Mouse (Mus musculus) liver, postnatal 0 days (tissue): ENCODE results near the gene Fam213a. TPM values are rescaled to one million over a fixed set of nuclear protein-coding genes. Genes with fewer than 3 reads are reported as not detected.
A peak's percentile ranks its signal among the peaks of the same experiment; 100 is the strongest.

Source experiments
- ATAC-seq: fragments of 200-750 bp; cut with Nextera tagmentation; 2 replicates; pipeline ENCODE4 v1.8.0; 2017; ENCODE audit warnings: mild to moderate bottlenecking, moderate library complexity
- DNase-seq: peaks from one replicate; pipeline ENCODE4 v3.0.0-alpha.2; 2016
- H3K27ac ChIP-seq: fragments of 300-500 bp; sonication (generic); 2 replicates; pipeline ENCODE4 v1.5.1; 2014; ENCODE audit warnings: antibody characterized with exemption, moderate library complexity, mild to moderate bottlenecking, low read depth
- H3K27me3 ChIP-seq: fragments of 300-500 bp; sonication (generic); 2 replicates; pipeline ENCODE4 v1.6.1; 2014; ENCODE audit warnings: low read length, control low read depth, mixed read lengths; ENCODE audit not compliant: insufficient read depth
- H3K36me3 ChIP-seq: fragments of 300-500 bp; sonication (generic); replicated peaks from 2 replicates; pipeline ENCODE4 v1.6.1; 2014; ENCODE audit warnings: mild to moderate bottlenecking, control low read depth, low read length, moderate library complexity, mixed read lengths; ENCODE audit not compliant: insufficient read depth
- H3K4me1 ChIP-seq: fragments of 300-500 bp; sonication (generic); 2 replicates; pipeline ENCODE4 v1.6.1; 2014; ENCODE audit warnings: antibody characterized with exemption, mild to moderate bottlenecking, control low read depth; ENCODE audit not compliant: insufficient read depth
- H3K4me2 ChIP-seq: fragments of 300-500 bp; sonication (generic); 2 replicates; pipeline ENCODE4 v1.6.1; 2014; ENCODE audit warnings: low read depth, mild to moderate bottlenecking, low read length, moderate library complexity, mixed read lengths
- H3K4me3 ChIP-seq: fragments of 300-500 bp; sonication (generic); 2 replicates; pipeline ENCODE4 v1.5.1; 2014; ENCODE audit warnings: low read depth, low read length
- H3K9ac ChIP-seq: fragments of 300-500 bp; sonication (generic); replicated peaks from 2 replicates; pipeline ENCODE4 v1.6.1; 2014; ENCODE audit warnings: mild to moderate bottlenecking, moderate library complexity
- H3K9me3 ChIP-seq: fragments of 300-500 bp; sonication (generic); 2 replicates; pipeline ENCODE4 v1.6.1; 2016; ENCODE audit warnings: mild to moderate bottlenecking, control low read depth, low read length, mixed read lengths
- CTCF ChIP-seq: sonication (generic); IDR thresholded peaks from 2 replicates; pipeline ENCODE4 v1.5.1; 2016; ENCODE audit warnings: antibody characterized with exemption, low read depth
- EP300 ChIP-seq: IDR thresholded peaks from 2 replicates; pipeline ENCODE4 v1.6.1; 2016; ENCODE audit warnings: antibody characterized with exemption, low read depth, mild to moderate bottlenecking
- WGBS: fragments of 180-500 bp; shearing (Covaris S2); extraction: QIAGEN DNeasy Blood & Tissue Kit; methylation state at CpG from one replicate; pipeline ENCODE4 v1.1.7; 2014; ENCODE audit not compliant: insufficient replicate concordance; 5-methylcytosine and 5-hydroxymethylcytosine counted together
- polyA plus RNA-seq: library from polyadenylated mRNA; unstranded; fragments of >200 nt; fragmentation: Nextera tagmentation; extraction: Ambion mirVana; gene quantifications from 2 replicates; pipeline ENCODE4 v1.2.1, GENCODE M21; 2015

The Fam213a gene
- polyA plus RNA-seq, 1 experiment from 2014 or later, result 85.0 TPM

GRCm38 (mm10) chr14:40965507-40966356, 47.9 kb downstream of the Fam213a start:
- no peaks in the 10 kb centered on the region for H3K27me3 ChIP-seq
- TF ChIP-seq CTCF (no peak), EP300 (no peak)
- H3K4me3 ChIP-seq, result peak overlapping the region; percentile 93
- no peak for ATAC-seq
- H3K9ac ChIP-seq, result peak overlapping the region; percentile 99
- peak; percentile 42 for DNase-seq
- H3K9me3 ChIP-seq, result no peaks in the 10 kb centered on the region
- WGBS, result under 1% methylated on average over 15 of the region's 15 CpGs
- H3K4me1 ChIP-seq, result peaks cover 53% of the 10 kb centered on the region
- peak overlapping the region; percentile 93 for H3K4me2 ChIP-seq
- peak overlapping the region; percentile 98 for H3K27ac ChIP-seq
- no peaks in the 10 kb centered on the region for H3K36me3 ChIP-seq

- DNase-seq, result peak; percentile 23
- Histone ChIP-seq H3K27ac (peak overlapping the region; percentile 98), H3K4me3 (peak overlapping the region; percentile 93), H3K4me2 (peak overlapping the region; percentile 93), H3K4me1 (peaks cover 60% of the 10 kb centered on the region), H3K9me3 (no peaks in the 10 kb centered on the region), H3K9ac (peak overlapping the region; percentile 99), H3K27me3 (no peaks in the 10 kb centered on the region), H3K36me3 (no peaks in the 10 kb centered on the region)
- ATAC-seq, result no peak
- no peak for TF ChIP-seq EP300
- no peak for TF ChIP-seq CTCF
These were observed 48.7 kb downstream of the Fam213a start for GRCm38 (mm10) chr14:40964881-40965280.

GRCm38 (mm10) chr14:40964214-40964610, 49.4 kb downstream of the Fam213a start:
- TF ChIP-seq EP300 (no peak), CTCF (no peak)
- no peaks in the 10 kb centered on the region for H3K36me3 ChIP-seq
- no peaks in the 10 kb centered on the region for H3K9me3 ChIP-seq
- no peak for ATAC-seq
- peaks cover 67% of the 10 kb centered on the region for H3K4me1 ChIP-seq
- 80% methylated on average over 3 of the region's 3 CpGs for WGBS
- H3K4me2 ChIP-seq, result peak overlapping the region; percentile 93
- no peak overlapping the region for H3K9ac ChIP-seq
- no peaks in the 10 kb centered on the region for H3K27me3 ChIP-seq
- no peak overlapping the region for H3K4me3 ChIP-seq
- no peak overlapping the region for H3K27ac ChIP-seq
- peak; percentile 9 for DNase-seq

- DNase-seq (peak; percentile 12), ATAC-seq (no peak)
- Histone ChIP-seq H3K9ac (peak overlapping the region; percentile 24; the same call in 1 of the 2 replicates), H3K9me3 (no peaks in the 10 kb centered on the region), H3K27ac (peak overlapping the region; percentile 64), H3K4me1 (peaks cover 72% of the 10 kb centered on the region), H3K4me2 (peak overlapping the region; percentile 93), H3K36me3 (no peaks in the 10 kb centered on the region), H3K4me3 (peak overlapping the region; percentile 5; the same call in 1 of the 2 replicates), H3K27me3 (no peaks in the 10 kb centered on the region)
- WGBS, result 41% methylated on average over 3 of the region's 3 CpGs
- TF ChIP-seq CTCF, result no peak
- TF ChIP-seq EP300, result no peak
These were observed 49.9 kb downstream of the Fam213a start for GRCm38 (mm10) chr14:40963501-40964213.

GRCm38 (mm10) chr14:40962365-40963290, 51.0 kb downstream of the Fam213a start:
- DNase-seq, result peak; percentile 67

More at GRCm38 (mm10) chr14:40962365-40963290, 51.0 kb downstream of the Fam213a start:
- H3K4me1 ChIP-seq, result peaks cover 73% of the 10 kb centered on the region
- peak; percentile 12 for ATAC-seq
- 43% methylated on average over 11 of the region's 11 CpGs for WGBS
- peak overlapping the region; percentile 93 for H3K4me2 ChIP-seq
- H3K9ac ChIP-seq, result peak overlapping the region; percentile 12
- no peaks in the 10 kb centered on the region for H3K27me3 ChIP-seq
- H3K4me3 ChIP-seq, result peak overlapping the region; percentile 33
- H3K9me3 ChIP-seq, result no peaks in the 10 kb centered on the region
- H3K27ac ChIP-seq, result peak overlapping the region; percentile 64
- no peaks in the 10 kb centered on the region for H3K36me3 ChIP-seq
- TF ChIP-seq EP300 (0 out of 2 replicates have a peak, but pooled peaks have one; percentile 30), CTCF (no peak)
